Mouse (Mus musculus) WW6 (cell line): ENCODE data around the gene Gm15319.
"Not testable (repeated sequence)": the region's sequence is repeated elsewhere in the genome, so short reads cannot be mapped to it uniquely, and the experiment has no call there.

Source experiments
- DNase-seq: peaks from one replicate; pipeline ENCODE4 v3.0.0-alpha.2; 2013; ENCODE audit warnings: low read depth, low spot score

Gene Gm15319

GRCm38 (mm10) chr8:20363110-20363509, at the start of gene Gm15319:
Gene Gm15319, minus strand, starts transcription at chr8:20363210.
- not testable (repeated sequence) for DNase-seq

- DNase-seq, result not testable (repeated sequence)
Measured at GRCm38 (mm10) chr8:20410355-20410754, 47.3 kb upstream of the Gm15319 start.

- not testable (repeated sequence) for DNase-seq
Measured at GRCm38 (mm10) chr8:20408441-20409030, 45.5 kb upstream of the Gm15319 start.

GRCm38 (mm10) chr8:20389363-20389739, 26.3 kb upstream of the Gm15319 start:
- not testable (repeated sequence) for DNase-seq

- DNase-seq, result not testable (repeated sequence)
Measured at GRCm38 (mm10) chr8:20388706-20389362, 25.8 kb upstream of the Gm15319 start.

GRCm38 (mm10) chr8:20387121-20387794, 24.2 kb upstream of the Gm15319 start:
- DNase-seq, result not testable (repeated sequence)

GRCm38 (mm10) chr8:20384990-20385389, 22.0 kb upstream of the Gm15319 start:
- DNase-seq, result not testable (repeated sequence)

GRCm38 (mm10) chr8:20384131-20384530, 21.1 kb upstream of the Gm15319 start:
- DNase-seq, result not testable (repeated sequence)

GRCm38 (mm10) chr8:20382146-20382545, 19.1 kb upstream of the Gm15319 start:
- not testable (repeated sequence) for DNase-seq

- not testable (repeated sequence) for DNase-seq
Measured at GRCm38 (mm10) chr8:20381637-20382036, 18.6 kb upstream of the Gm15319 start.

- not testable (repeated sequence) for DNase-seq
Measured at GRCm38 (mm10) chr8:20381239-20381620, 18.2 kb upstream of the Gm15319 start.

GRCm38 (mm10) chr8:20380590-20381238, 17.7 kb upstream of the Gm15319 start:
- DNase-seq, result not testable (repeated sequence)

- DNase-seq, result not testable (repeated sequence)
Measured at GRCm38 (mm10) chr8:20379650-20380436, 16.8 kb upstream of the Gm15319 start.

GRCm38 (mm10) chr8:20378786-20379649, 16.0 kb upstream of the Gm15319 start:
- not testable (repeated sequence) for DNase-seq

GRCm38 (mm10) chr8:20378353-20378752, 15.3 kb upstream of the Gm15319 start:
- DNase-seq, result not testable (repeated sequence)

- DNase-seq, result not testable (repeated sequence)
Measured at GRCm38 (mm10) chr8:20375698-20376097, 12.7 kb upstream of the Gm15319 start.

GRCm38 (mm10) chr8:20356386-20356785, 6.6 kb downstream of the Gm15319 start:
- not testable (repeated sequence) for DNase-seq

GRCm38 (mm10) chr8:20353579-20353978, 9.4 kb downstream of the Gm15319 start:
- DNase-seq, result not testable (repeated sequence)

- DNase-seq, result not testable (repeated sequence)
Measured at GRCm38 (mm10) chr8:20302759-20303158, 60.3 kb downstream of the Gm15319 start.

GRCm38 (mm10) chr8:20300042-20300441, 63.0 kb downstream of the Gm15319 start:
- DNase-seq, result not testable (repeated sequence)
